Mouse (Mus musculus) liver, embryonic 11.5 days (tissue): ENCODE measurements around the gene Olfr1079. TPM values are rescaled to one million over a fixed set of nuclear protein-coding genes. Genes with fewer than 3 reads are reported as not detected.
"Not testable (repeated sequence)": the region's sequence is repeated elsewhere in the genome, so short reads cannot be mapped to it uniquely, and the experiment has no call there.

Source experiments
- ATAC-seq: fragments of 200-750 bp; cut with Nextera tagmentation; replicated peaks from 2 replicates; pipeline ENCODE4 v1.8.0; 2017; ENCODE audit warnings: moderate number of reproducible peaks, mild to moderate bottlenecking, moderate TSS enrichment, moderate library complexity; ENCODE audit not compliant: low FRiP score
- DNase-seq: peaks from one replicate; pipeline ENCODE4 v3.0.0-alpha.2; 2017; ENCODE audit warnings: low spot score
- H3K27ac ChIP-seq: fragments of 300-500 bp; sonication (generic); 2 replicates; pipeline ENCODE4 v1.5.1; 2014; ENCODE audit warnings: mild to moderate bottlenecking, low read depth, low read length, control low read depth
- H3K27me3 ChIP-seq: fragments of 300-500 bp; sonication (generic); replicated peaks from 2 replicates; pipeline ENCODE4 v1.6.1; 2014; ENCODE audit warnings: low read length, mixed read lengths; ENCODE audit not compliant: control insufficient read depth, insufficient read depth
- H3K36me3 ChIP-seq: fragments of 300-500 bp; sonication (generic); 2 replicates; pipeline ENCODE4 v1.6.1; 2014; ENCODE audit warnings: mild to moderate bottlenecking, low read length, moderate library complexity, mixed read lengths; ENCODE audit not compliant: control insufficient read depth, insufficient read depth
- H3K4me1 ChIP-seq: fragments of 300-500 bp; sonication (generic); replicated peaks from 2 replicates; pipeline ENCODE4 v1.6.1; 2014; ENCODE audit warnings: low read length, mixed read lengths; ENCODE audit not compliant: control insufficient read depth, insufficient read depth
- H3K4me2 ChIP-seq: fragments of 300-500 bp; sonication (generic); 2 replicates; pipeline ENCODE4 v1.6.1; 2014; ENCODE audit warnings: mild to moderate bottlenecking, control low read depth, moderate library complexity
- H3K4me3 ChIP-seq: fragments of 300-500 bp; sonication (generic); 2 replicates; pipeline ENCODE4 v1.5.1; 2014; ENCODE audit warnings: low read depth, low read length, control low read depth
- H3K9ac ChIP-seq: fragments of 300-500 bp; sonication (generic); 2 replicates; pipeline ENCODE4 v1.6.1; 2014; ENCODE audit warnings: low read depth, low read length, control low read depth
- H3K9me3 ChIP-seq: fragments of 300-500 bp; sonication (generic); 2 replicates; pipeline ENCODE4 v1.6.1; 2016; ENCODE audit warnings: low read length, inconsistent platforms, mixed read lengths; ENCODE audit not compliant: control insufficient read depth
- WGBS: fragments of 180-500 bp; shearing (Covaris S2); extraction: QIAGEN DNeasy Blood & Tissue Kit; methylation state at CpG from one replicate; pipeline ENCODE4 v1.1.7; 2014; 5-methylcytosine and 5-hydroxymethylcytosine counted together
- polyA plus RNA-seq: library from polyadenylated mRNA; unstranded; fragments of >200 nt; fragmentation: Nextera tagmentation; extraction: Ambion mirVana; gene quantifications from 2 replicates; pipeline ENCODE4 v1.2.1, GENCODE M21; 2014

The Olfr1079 gene
- polyA plus RNA-seq, result not detected in 2 replicates

DNA sequence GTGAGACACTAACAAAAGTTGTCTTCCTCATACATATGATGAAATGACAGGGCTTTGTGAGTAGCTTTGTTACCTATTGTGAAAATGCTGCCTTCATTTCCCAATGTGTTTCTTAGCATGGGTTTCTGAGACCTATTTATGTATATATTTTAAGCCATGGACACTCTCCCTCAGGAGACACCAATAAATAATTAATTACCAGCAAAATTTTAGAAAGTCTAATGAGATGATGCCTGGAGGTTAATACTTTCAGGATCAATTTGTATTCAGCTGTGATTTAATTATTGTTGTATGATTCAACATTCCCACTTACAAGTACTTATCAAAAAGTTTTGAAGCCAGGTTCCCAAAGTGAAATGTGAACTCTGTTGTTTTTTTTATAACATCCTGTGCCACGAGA lies at the start of gene Olfr1079:
Gene Olfr1079, minus strand, starts transcription at position 101 of the 400 bp plus-strand sequence.
- H3K36me3 ChIP-seq, result no peaks in the 10 kb centered on the region
- no peaks in the 10 kb centered on the region for H3K4me1 ChIP-seq
- no peak within 1 kb of the TSS for H3K27ac ChIP-seq
- H3K4me3 ChIP-seq, result no peak within 1 kb of the TSS
- H3K4me2 ChIP-seq, result no peak within 1 kb of the TSS
- H3K27me3 ChIP-seq, result no peaks in the 10 kb centered on the region
- H3K9ac ChIP-seq, result no peak within 1 kb of the TSS
- H3K9me3 ChIP-seq, result no peaks in the 10 kb centered on the region
- ATAC-seq, result no peak
- DNase-seq, result no peak
- WGBS, result 76% methylated on average over 1 of the region's 1 CpGs

- H3K27ac ChIP-seq, H3K36me3 ChIP-seq, H3K9ac ChIP-seq, H3K4me3 ChIP-seq, H3K9me3 ChIP-seq, ATAC-seq, H3K27me3 ChIP-seq, H3K4me2 ChIP-seq, H3K4me1 ChIP-seq, DNase-seq: not testable (repeated sequence)
Measured at GRCm38 (mm10) chr2:86558135-86558534, 15.9 kb upstream of the Olfr1079 start, which contains the start of gene Olfr1080. Gene Olfr1080 (minus strand): TSS chr2:86558235.

DNA sequence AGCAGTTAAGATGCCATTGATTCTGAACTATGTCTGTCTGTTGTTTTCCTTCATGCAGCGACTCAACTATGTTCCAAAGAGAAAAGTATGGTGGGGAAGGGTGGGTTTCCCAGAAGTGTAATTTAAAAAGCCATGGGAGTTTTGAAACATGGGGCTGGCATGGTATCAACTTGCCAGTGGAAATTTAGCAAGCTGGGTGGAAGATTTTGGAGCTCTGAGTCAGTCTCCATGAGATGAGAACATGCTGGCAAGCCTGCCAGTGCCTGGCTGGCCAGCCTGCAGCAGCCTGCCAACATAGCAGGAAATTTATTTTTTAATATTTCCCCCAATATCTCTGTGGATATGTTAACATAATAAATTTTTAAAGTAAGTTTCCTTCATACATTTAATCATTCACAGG lies 11.3 kb downstream of the Olfr1079 start:
- H3K4me1 ChIP-seq, result no peaks in the 10 kb centered on the region
- no peak overlapping the region for H3K4me3 ChIP-seq
- no peaks in the 10 kb centered on the region for H3K27me3 ChIP-seq
- no peak for ATAC-seq
- H3K27ac ChIP-seq, result no peak overlapping the region
- no peak for DNase-seq
- H3K4me2 ChIP-seq, result no peak overlapping the region
- WGBS, result 74% methylated on average over 1 of the region's 1 CpGs
- no peaks in the 10 kb centered on the region for H3K9me3 ChIP-seq
- H3K9ac ChIP-seq, result no peak overlapping the region
- H3K36me3 ChIP-seq, result no peaks in the 10 kb centered on the region

DNA sequence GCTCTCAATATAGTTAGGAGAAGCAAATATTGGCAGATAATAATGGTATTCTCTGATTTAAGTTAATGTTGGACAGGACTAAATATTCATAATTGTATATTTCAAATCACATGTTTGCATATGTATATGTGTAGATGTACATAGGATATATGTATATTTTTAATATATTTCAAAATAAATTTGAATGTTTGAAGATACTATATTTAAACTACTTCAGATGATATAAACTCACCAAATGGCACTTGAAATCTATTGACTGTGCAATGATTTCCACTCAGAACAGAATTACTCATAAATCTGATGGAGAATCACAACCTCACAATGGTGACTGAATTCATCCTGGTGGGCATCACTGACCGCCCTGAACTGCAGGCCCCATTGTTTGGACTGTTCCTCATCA lies 34.1 kb downstream of the Olfr1079 start, which contains the start of gene Olfr1076:
Gene Olfr1076, plus strand, starts transcription at position 301 of the 400 bp plus-strand sequence.
- Histone ChIP-seq H3K27me3 (no peaks in the 10 kb centered on the region), H3K9ac (no peak within 1 kb of the TSS), H3K9me3 (no peaks in the 10 kb centered on the region), H3K4me1 (no peaks in the 10 kb centered on the region), H3K27ac (no peak within 1 kb of the TSS), H3K36me3 (no peaks in the 10 kb centered on the region), H3K4me3 (no peak within 1 kb of the TSS), H3K4me2 (no peak within 1 kb of the TSS)
- DNase-seq, result no peak
- no peak for ATAC-seq
- WGBS, result 83% methylated on average over 1 of the region's 1 CpGs

DNA sequence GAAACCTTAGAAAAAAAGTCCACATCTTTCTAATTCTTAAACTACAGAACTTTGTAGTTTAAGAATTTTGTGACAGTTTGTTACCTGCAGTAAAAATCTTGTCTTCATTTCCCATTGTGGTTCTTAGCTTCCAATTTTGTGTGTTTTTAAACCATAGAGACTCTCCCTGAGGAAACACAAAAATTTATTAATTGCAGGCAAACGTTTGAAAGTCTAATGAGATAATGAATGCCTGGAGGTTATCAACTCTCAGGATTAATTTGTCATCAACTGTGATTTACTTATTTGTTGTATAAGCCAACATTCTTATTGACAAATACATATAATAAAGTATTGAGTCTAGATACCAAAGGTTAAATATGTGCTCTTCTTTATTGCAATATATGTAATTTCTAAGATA lies 55.0 kb downstream of the Olfr1079 start, which contains the start of gene Olfr228:
Gene Olfr228, minus strand, starts transcription at position 101 of the 400 bp plus-strand sequence.
- Histone ChIP-seq H3K36me3 (no peaks in the 10 kb centered on the region), H3K4me2 (no peak within 1 kb of the TSS), H3K4me3 (no peak within 1 kb of the TSS), H3K27ac (no peak within 1 kb of the TSS), H3K27me3 (no peaks in the 10 kb centered on the region), H3K9me3 (no peaks in the 10 kb centered on the region), H3K9ac (no peak within 1 kb of the TSS), H3K4me1 (no peaks in the 10 kb centered on the region)
- WGBS, result 43% methylated on average over 1 of the region's 1 CpGs
- no peak for DNase-seq
- no peak for ATAC-seq

Other genes with a start within 250 kb of the Olfr1079 start
- gene Olfr1053, start 227.2 kb downstream of the Olfr1079 start, polyA plus RNA-seq, result not detected in 2 replicates
- gene Olfr1054, start 207.0 kb downstream of the Olfr1079 start, polyA plus RNA-seq, result not detected in 2 replicates
- gene Olfr1055, start 192.2 kb downstream of the Olfr1079 start, polyA plus RNA-seq, result not detected in 2 replicates
- not detected in 2 replicates for gene Olfr1056, start 180.0 kb downstream of the Olfr1079 start, polyA plus RNA-seq
- gene Olfr1057, start 164.1 kb downstream of the Olfr1079 start, polyA plus RNA-seq, result not detected in 2 replicates
- gene Olfr1058, start 153.9 kb downstream of the Olfr1079 start, polyA plus RNA-seq, result not detected in 2 replicates
- not detected in 2 replicates for gene Olfr1061, start 128.4 kb downstream of the Olfr1079 start, polyA plus RNA-seq
- gene Olfr1062, start 115.7 kb downstream of the Olfr1079 start, polyA plus RNA-seq, result not detected in 2 replicates
- gene Olfr1065, start 91.9 kb downstream of the Olfr1079 start, polyA plus RNA-seq, result not detected in 2 replicates
- gene Olfr1066, start 86.2 kb downstream of the Olfr1079 start, polyA plus RNA-seq, result not detected in 2 replicates
- gene Olfr228, start 55.1 kb downstream of the Olfr1079 start, polyA plus RNA-seq, result not detected in 2 replicates
- not detected in 2 replicates for gene Olfr1076, start 34.0 kb downstream of the Olfr1079 start, polyA plus RNA-seq
- not detected in 2 replicates for gene Olfr1080, start 15.8 kb upstream of the Olfr1079 start, polyA plus RNA-seq
- not detected in 2 replicates for gene Olfr1082, start 56.5 kb upstream of the Olfr1079 start, polyA plus RNA-seq
- gene Olfr1084, start 97.2 kb upstream of the Olfr1079 start, polyA plus RNA-seq, result not detected in 2 replicates
- gene Olfr1085, start 119.5 kb upstream of the Olfr1079 start, polyA plus RNA-seq, result not detected in 2 replicates
- not detected in 2 replicates for gene Olfr1086, start 137.6 kb upstream of the Olfr1079 start, polyA plus RNA-seq
- gene Olfr1087, start 155.9 kb upstream of the Olfr1079 start, polyA plus RNA-seq, result not detected in 2 replicates
- not detected in 2 replicates for gene Olfr1089, start 191.2 kb upstream of the Olfr1079 start, polyA plus RNA-seq
- gene Olfr1090, start 216.5 kb upstream of the Olfr1079 start, polyA plus RNA-seq, result not detected in 2 replicates
- gene Olfr1093, start 240.0 kb upstream of the Olfr1079 start, polyA plus RNA-seq, result not detected in 2 replicates